Comparison of ENCODE assay signal across 8 mouse cellular contexts in genomic region chr19:41015951-41016716, GRCm38 (mm10). TPM values are rescaled to one million over a fixed set of nuclear protein-coding genes. Genes with fewer than 3 reads are reported as not detected.
DNase-seq lines count a peak whose midpoint lies in the region; ATAC-seq and TF ChIP-seq lines count a peak whose summit lies in the region.

No protein-coding gene starts in this region.

- peaks cover 3% of the 10 kb centered on the region for H3K4me1 ChIP-seq in G1E (ENCODE audit: insufficient read depth, low read depth, low read length)
- H3K4me1 ChIP-seq in liver, embryonic 14.5 days (replicated peaks; ENCODE audit: control insufficient read depth in 2 of 2, insufficient read depth in 2 of 2, low read length in 1 of 2), result peaks cover 0 to 3% of the 10 kb centered on the region in 2 experiments; a peak in 1 of 4 replicates

- TF ChIP-seq EP300 in liver, embryonic 14.5 days (IDR thresholded peaks at IDR 0.05; ENCODE audit: low read depth), result no peak

- H3K9me3 ChIP-seq in G1E (replicated peaks), result no peaks in the 10 kb centered on the region
- no peaks in the 10 kb centered on the region for H3K9me3 ChIP-seq in liver, embryonic 14.5 days (ENCODE audit: control insufficient read depth, low read length)

- H3K36me3 ChIP-seq in G1E (replicated peaks), result no peaks in the 10 kb centered on the region
- H3K36me3 ChIP-seq in liver, embryonic 14.5 days (replicated peaks; ENCODE audit: control insufficient read depth, insufficient read depth, low read depth), result no peaks in the 10 kb centered on the region

- WGBS in liver, embryonic 14.5 days (ENCODE audit: insufficient replicate concordance), result 12% methylated on average over 14 of the region's 14 CpGs

- H3K27me3 ChIP-seq in G1E (ENCODE audit: insufficient read depth, low read length), result peaks cover 18% of the 10 kb centered on the region
- H3K27me3 ChIP-seq in liver, embryonic 14.5 days (ENCODE audit: control insufficient read depth, insufficient read depth, low read length), result no peaks in the 10 kb centered on the region; the same call in 1 of the 2 replicates

- peak; percentile 55 for TF ChIP-seq CTCF in G1E (IDR thresholded peaks at IDR 0.05; ENCODE audit: low read depth, low read length)
- TF ChIP-seq CTCF in liver, embryonic 14.5 days (IDR thresholded peaks at IDR 0.05; ENCODE audit: low read depth), result peak; percentile 77

- no peak for ATAC-seq in G1E (ENCODE audit: extremely low read depth, insufficient number of reproducible peaks, low FRiP score, poor library complexity, severe bottlenecking)
- ATAC-seq in granulocyte monocyte progenitor cell, adult 5-6 weeks (replicated peaks; ENCODE audit: poor library complexity, severe bottlenecking), result peak; percentile 87
- peak; percentile 53; the same call in 1 of the 2 replicates for ATAC-seq in liver, embryonic 14.5 days (ENCODE audit: insufficient read depth)

- no peak overlapping the region for H3K9ac ChIP-seq in liver, embryonic 14.5 days (replicated peaks)

- no peak overlapping the region for H3K27ac ChIP-seq in liver, embryonic 14.5 days

- H3K4me3 ChIP-seq in G1E (ENCODE audit: low read depth, low read length), result no peak overlapping the region
- H3K4me3 ChIP-seq in liver, embryonic 14.5 days (ENCODE audit: insufficient read depth in 1 of 2, low read depth in 2 of 2, low read length in 2 of 2), result no peak overlapping the region

- peak overlapping the region; percentile 33 for H3K4me2 ChIP-seq in liver, embryonic 14.5 days (ENCODE audit: low read depth)

- DNase-seq in 3T3-L1 (ENCODE audit: low read depth, low spot score), result peak; percentile 80
- peak; percentile 6 for DNase-seq in G1E (ENCODE audit: low spot score)
- DNase-seq in cerebellum, postnatal 14 days, result peak; percentile 73 to 75
- peak; percentile 41 for DNase-seq in kidney, adult 18-20 months
- DNase-seq in liver, embryonic 14.5 days (ENCODE audit: low read depth in 3 of 3, low spot score in 3 of 3), result peak; percentile 28 to 58 (median 31)
- peak; percentile 31 for DNase-seq in neural tube, embryonic 10.5 days (ENCODE audit: extremely low spot score, low spot score)
- peak; percentile 41 for DNase-seq in testis, postnatal 10 days (ENCODE audit: low spot score)

RNA-seq across cellular contexts. Expression of gene Dntt, which starts 12.9 kb away (rescaled TPM):
- total RNA-seq in G1E (2014; fragmentation: Nextera tagmentation), result not detected in 2 replicates
- not detected in 2 replicates for total RNA-seq in G1E (2017)
- not detected in 2 replicates for polyA plus RNA-seq in G1E (2012)
- total RNA-seq in granulocyte monocyte progenitor cell, adult 5-6 weeks (2014; fragmentation: Nextera tagmentation), result 0.13 and 0.17 TPM in 2 replicates
- 0.82 and 1.1 TPM in 2 replicates for total RNA-seq in granulocyte monocyte progenitor cell, adult 5-6 weeks (2017)
- 0.03 TPM in 1 of 2 replicates, not detected in the other for polyA plus RNA-seq in liver, embryonic 14.5 days (2012; rRNA removed)
- polyA plus RNA-seq in liver, embryonic 14.5 days (2014; fragmentation: Nextera tagmentation; extraction: Ambion mirVana), result 0.09 TPM in 1 of 2 replicates, not detected in the other

RNA-seq across cellular contexts. Expression of gene Blnk, which starts 21.8 kb away (rescaled TPM):
- not detected in 2 replicates for total RNA-seq in G1E (2014; fragmentation: Nextera tagmentation)
- total RNA-seq in G1E (2017), result 0.29 and 0.44 TPM in 2 replicates
- polyA plus RNA-seq in G1E (2012), result 0.06 and 0.15 TPM in 2 replicates
- total RNA-seq in granulocyte monocyte progenitor cell, adult 5-6 weeks (2014; fragmentation: Nextera tagmentation), result 0.30 TPM in 1 of 2 replicates, not detected in the other
- not detected in 2 replicates for total RNA-seq in granulocyte monocyte progenitor cell, adult 5-6 weeks (2017)
- polyA plus RNA-seq in liver, embryonic 14.5 days (2012; rRNA removed), result 0.42 and 0.45 TPM in 2 replicates
- polyA plus RNA-seq in liver, embryonic 14.5 days (2014; fragmentation: Nextera tagmentation; extraction: Ambion mirVana), result 0.71 and 0.72 TPM in 2 replicates

Comparison
In these comparisons a context has a peak if more than half of its experiments do, and no peak if none do; other contexts are left out.
1. DNase-seq: peak in every context shown above with its lines; median percentile 80 in 3T3-L1; 74 in cerebellum, postnatal 14 days; 41 in kidney, adult 18-20 months; 41 in testis, postnatal 10 days; 31 in liver, embryonic 14.5 days; 31 in neural tube, embryonic 10.5 days; 6 in G1E.